Mouse (Mus musculus) ovary, postnatal 14 days (tissue): ENCODE results near the gene Lrfn3.

ENCODE experiments used
- DNase-seq: peaks from one replicate; pipeline ENCODE4 v3.0.0; 2022; ENCODE audit warnings: low spot score

Lrfn3 gene

DNA sequence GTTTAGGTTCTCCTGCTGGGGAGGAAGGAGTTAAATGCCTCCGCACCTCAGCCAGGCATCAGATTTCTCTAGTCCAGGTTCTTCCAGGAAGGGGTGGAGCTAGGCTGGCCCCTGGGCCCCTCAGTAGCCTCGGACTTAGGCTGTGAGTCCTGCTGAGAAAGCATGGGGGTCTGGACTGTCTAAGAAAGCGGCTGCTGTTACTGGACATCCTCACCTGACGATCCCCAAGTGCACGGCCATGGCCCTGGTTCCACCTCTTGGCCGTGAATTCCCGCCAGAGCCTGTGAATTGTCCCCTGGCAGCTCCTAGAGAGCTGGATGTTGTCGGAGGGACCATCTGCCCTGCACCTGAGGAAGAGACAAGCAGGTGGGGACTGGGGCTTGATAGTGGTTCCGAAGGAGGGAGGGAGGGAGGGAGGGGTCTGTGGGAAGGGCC is 47.8 kb downstream of the Lrfn3 start, which contains the start of gene Syne4:
Gene Syne4, plus strand, starts transcription at position 87 of the 435 bp plus-strand sequence.
- DNase-seq: no peak

DNA sequence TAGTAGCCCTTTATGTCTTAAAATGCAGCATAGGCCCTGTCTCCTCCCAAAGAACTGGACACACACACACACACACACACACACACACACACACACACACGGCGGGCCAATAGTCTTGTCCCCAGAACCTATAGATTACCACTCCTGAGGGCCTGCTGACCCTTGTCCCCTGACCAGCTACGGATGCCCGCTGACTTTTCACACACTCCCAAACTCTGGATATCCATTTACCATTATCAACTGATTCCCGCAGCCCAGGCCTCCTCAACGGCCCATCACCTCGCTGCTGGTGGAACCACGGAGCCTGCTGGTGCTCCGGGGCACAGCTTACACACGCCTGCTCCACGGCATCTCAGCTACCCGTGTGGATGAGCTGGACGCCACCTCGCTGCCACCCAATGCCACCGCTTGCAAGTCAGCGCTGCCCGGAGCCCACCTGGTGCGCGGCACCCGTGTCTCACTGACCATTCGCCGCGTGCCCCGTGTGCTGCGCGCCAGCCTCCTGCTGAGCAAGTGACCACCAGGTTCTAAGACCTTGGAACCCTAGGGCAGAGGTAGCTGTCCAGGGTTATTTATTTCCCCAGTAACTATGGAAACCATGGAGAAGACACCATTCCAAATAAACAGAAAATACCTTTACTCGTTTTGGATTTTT is 48.8 kb downstream of the Lrfn3 start:
- no peak for DNase-seq

DNA sequence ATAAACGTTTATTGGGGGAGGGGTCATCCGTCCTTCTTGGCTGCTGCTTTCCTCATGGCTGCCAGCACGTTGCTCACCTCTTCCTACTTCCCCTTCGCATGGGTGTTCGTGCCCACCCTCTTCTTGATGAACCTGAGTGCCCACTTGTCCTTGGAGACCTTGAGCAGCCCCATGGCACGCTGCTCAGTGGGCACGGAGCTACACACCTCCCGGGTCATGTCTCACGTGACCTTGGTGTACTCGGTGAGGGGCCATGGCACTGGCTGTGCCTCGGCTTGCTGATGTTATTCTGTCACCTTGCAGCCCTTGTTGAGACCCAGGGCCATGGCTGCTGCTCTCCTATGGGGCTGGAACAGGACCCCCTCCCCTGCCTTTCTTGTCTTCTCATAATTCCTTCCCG is 52.4 kb downstream of the Lrfn3 start:
- no peak for DNase-seq

DNA sequence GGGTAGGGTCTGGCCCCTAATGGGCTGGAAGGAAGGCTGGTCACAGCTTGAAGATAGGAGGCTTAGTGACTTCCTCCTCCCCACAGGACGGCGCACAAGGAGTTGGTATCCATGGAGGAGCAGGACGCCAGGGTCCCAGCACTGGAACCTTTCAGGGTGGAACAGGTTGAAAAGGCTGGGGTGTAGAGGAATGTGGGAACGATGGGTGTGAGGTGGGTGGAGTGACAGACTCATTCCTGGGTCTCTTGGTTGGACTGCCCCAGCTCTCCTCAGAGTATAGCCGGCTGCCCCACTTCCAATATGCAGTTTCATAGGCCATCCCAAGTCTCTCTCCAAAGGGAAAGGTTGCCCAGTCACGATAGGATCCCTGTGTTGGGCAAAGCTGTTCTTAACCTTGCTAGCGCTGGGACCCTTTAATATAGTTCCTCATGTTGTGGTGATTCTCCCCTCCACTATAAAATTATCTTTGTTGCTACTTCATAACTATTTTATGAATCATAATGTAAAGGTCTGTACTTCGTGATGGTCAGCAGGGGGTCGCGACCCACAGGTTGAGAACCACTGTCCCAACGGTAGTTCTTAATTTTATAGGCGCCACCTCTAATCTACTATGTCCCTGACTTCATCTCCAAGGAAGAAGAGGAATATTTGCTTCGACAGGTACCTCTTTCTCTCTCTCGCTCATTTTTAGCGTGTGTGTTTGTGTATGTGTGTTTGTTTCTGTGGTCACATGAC is 53.0 kb downstream of the Lrfn3 start:
- no peak for DNase-seq

DNA sequence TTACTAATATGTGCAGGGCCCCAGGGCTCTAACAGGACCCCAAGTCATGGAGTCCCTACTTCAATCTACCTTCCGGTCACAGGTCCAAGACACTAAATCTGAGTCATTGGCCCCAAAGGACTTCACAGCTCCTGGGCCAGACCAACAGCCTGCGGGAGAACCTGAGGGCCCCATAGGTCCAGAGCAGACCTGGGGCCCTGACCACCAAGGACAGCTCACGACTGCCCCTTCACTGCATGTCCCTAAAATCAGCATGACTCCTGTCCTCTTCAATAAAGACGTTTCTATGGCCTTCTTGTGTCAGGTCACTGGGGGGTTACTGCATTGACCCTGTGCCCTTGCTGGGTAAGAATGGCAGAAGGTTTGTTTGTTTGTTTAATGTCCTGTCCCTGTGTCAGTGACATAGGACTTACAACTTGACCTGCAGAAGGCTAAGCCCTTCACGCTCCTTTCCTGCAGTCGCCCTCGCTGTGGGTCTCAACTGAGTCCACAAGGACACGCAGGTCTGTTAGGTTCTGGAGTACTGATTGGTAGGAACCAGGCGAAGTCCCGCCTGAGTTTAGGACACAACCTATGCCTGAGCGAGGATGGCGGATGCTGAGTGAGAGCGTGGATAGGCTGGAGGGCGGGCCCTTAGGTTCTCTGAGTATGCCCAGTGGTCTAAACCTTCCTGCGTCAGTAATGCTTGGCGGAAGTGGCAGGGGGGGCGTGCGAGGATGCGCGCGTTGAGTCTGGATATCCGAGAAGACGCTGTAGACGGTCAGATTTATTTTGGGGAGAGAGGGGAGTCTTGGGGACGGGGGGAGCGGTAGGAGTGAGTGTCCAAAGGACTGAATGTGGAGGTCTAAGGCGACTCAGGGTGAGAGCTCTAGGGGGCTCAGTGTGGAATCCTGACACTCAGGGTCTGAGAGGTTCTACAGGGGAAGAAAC is 54.2 kb downstream of the Lrfn3 start, which contains the start of gene Alkbh6:
Gene Alkbh6, plus strand, starts transcription at position 642 of the 930 bp plus-strand sequence.
- peak; percentile 82 for DNase-seq

DNA sequence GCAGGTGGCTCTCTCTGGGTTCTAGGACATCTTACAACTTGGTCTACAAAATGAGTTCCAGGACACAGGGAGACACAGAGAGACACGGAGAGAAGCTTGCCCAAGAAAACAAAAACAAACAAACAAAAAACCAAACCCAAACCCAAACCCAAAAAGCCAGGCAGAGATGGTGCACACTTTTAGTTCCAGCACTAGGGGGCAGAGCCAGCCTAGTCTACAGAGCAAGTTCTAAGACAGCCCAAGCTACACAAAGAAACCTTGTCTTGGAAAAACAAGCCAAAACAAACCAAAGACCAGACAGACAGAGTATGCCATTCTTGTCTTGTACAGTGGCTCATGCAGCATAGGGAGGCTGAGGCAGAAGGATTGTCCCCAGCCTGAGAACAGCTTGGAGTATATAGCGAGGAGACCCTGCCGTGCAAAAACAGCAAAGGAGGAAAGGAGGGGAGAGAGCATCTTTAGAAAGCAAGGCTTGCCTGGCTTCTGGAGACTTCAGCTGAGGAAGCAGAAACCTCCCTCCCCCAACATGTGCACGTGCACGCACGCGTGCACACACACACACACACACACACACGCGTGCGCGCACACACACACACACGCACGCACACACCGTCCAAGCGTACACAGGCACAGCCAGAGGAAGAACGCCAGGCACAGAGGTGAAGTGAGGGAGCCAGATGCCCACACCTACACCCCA is 56.3 kb downstream of the Lrfn3 start:
- no peak for DNase-seq
